Mouse (Mus musculus) right cerebral cortex, postnatal 25 days (tissue): ENCODE measurements around the gene Tomm34.
"Not testable (repeated sequence)": the region's sequence is repeated elsewhere in the genome, so short reads cannot be mapped to it uniquely, and the experiment has no call there.

Experiments used
- DNase-seq: peaks from one replicate; pipeline ENCODE4 v3.0.0; 2022

Gene Tomm34

GRCm38 (mm10) chr2:164075088-164075487 lies 4.1 kb upstream of the Tomm34 start:
- DNase-seq = no peak

GRCm38 (mm10) chr2:164073918-164074578 lies 3.1 kb upstream of the Tomm34 start:
- peak; percentile 97 for DNase-seq

- no peak for DNase-seq
These were observed 2.2 kb upstream of the Tomm34 start for GRCm38 (mm10) chr2:164073120-164073519.

- no peak for DNase-seq
These were observed 1.1 kb upstream of the Tomm34 start for GRCm38 (mm10) chr2:164072109-164072508.

GRCm38 (mm10) chr2:164071437-164071820 lies 460 bp upstream of the Tomm34 start:
- not testable (repeated sequence) for DNase-seq

- no peak for DNase-seq
These were observed 716 bp downstream of the Tomm34 start, which contains the start of gene Stk4 for GRCm38 (mm10) chr2:164070142-164070764. TSS of gene Stk4 (plus strand) at chr2:164070322.

GRCm38 (mm10) chr2:164059634-164060235 lies 11.2 kb downstream of the Tomm34 start:
- no peak for DNase-seq

- DNase-seq = no peak
These were observed 16.3 kb downstream of the Tomm34 start for GRCm38 (mm10) chr2:164054671-164055070.

- DNase-seq = no peak
These were observed 17.2 kb downstream of the Tomm34 start for GRCm38 (mm10) chr2:164053767-164054166.

GRCm38 (mm10) chr2:164047197-164047690 lies 23.7 kb downstream of the Tomm34 start:
- DNase-seq = no peak

- DNase-seq = no peak
These were observed 29.4 kb downstream of the Tomm34 start for GRCm38 (mm10) chr2:164041523-164041922.

- DNase-seq = no peak
These were observed 30.0 kb downstream of the Tomm34 start for GRCm38 (mm10) chr2:164040949-164041348.

- no peak for DNase-seq
These were observed 32.5 kb downstream of the Tomm34 start for GRCm38 (mm10) chr2:164038407-164039028.

GRCm38 (mm10) chr2:164036520-164037019 lies 34.4 kb downstream of the Tomm34 start:
- DNase-seq = no peak

- DNase-seq = no peak
These were observed 38.0 kb downstream of the Tomm34 start for GRCm38 (mm10) chr2:164032973-164033372.

- DNase-seq = no peak
These were observed 39.8 kb downstream of the Tomm34 start for GRCm38 (mm10) chr2:164031147-164031546.

GRCm38 (mm10) chr2:164025150-164025549 lies 45.8 kb downstream of the Tomm34 start, which contains the start of gene Pabpc1l:
TSS of gene Pabpc1l (plus strand) at chr2:164025450.
- DNase-seq = no peak

- DNase-seq = no peak
These were observed 48.9 kb downstream of the Tomm34 start for GRCm38 (mm10) chr2:164022104-164022503.

- no peak for DNase-seq
These were observed 51.0 kb downstream of the Tomm34 start for GRCm38 (mm10) chr2:164019943-164020342.

GRCm38 (mm10) chr2:164018910-164019309 lies 52.1 kb downstream of the Tomm34 start:
- no peak for DNase-seq

GRCm38 (mm10) chr2:164015304-164015703 lies 55.7 kb downstream of the Tomm34 start:
- no peak for DNase-seq

GRCm38 (mm10) chr2:164010944-164011343 lies 60.0 kb downstream of the Tomm34 start:
- DNase-seq = no peak

GRCm38 (mm10) chr2:164010496-164010895 lies 60.5 kb downstream of the Tomm34 start:
- DNase-seq = no peak
